Mouse (Mus musculus): Measurements from ENCODE around the gene Gm49354. TPM values are rescaled to one million over a fixed set of nuclear protein-coding genes. Genes with fewer than 3 reads are reported as not detected.
"Not testable (repeated sequence)": the region's sequence is repeated elsewhere in the genome, so short reads cannot be mapped to it uniquely, and the experiment has no call there.

Gm49354 gene
- total RNA-seq, 4 experiments from 2014 or later, result not detected

- no peak for DNase-seq (ENCODE audit: low spot score)
Measured at GRCm38 (mm10) chr13:59768531-59768930, 13.5 kb downstream of the Gm49354 start.

- DNase-seq (ENCODE audit: low spot score), result no peak
Measured at GRCm38 (mm10) chr13:59766786-59767515, 15.1 kb downstream of the Gm49354 start.

DNA sequence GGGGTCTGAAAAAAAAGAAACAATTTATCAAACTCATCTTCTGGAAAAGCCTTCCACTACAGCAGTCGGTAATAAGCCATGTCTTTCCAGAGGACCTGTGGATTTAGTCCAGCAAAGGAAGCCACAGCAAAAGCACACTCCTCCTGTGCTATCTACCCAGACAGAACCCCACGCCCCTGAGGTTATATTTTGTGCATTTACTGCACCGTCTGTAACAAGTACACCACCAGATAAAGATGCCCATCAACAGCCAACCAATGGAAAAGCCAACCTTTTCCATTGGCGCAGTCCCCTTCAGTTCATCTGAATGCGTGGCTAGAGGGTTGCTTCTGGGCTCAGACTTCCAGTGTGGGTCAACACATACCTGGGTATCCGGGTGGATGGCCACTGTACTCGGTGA lies 19.3 kb downstream of the Gm49354 start:
- DNase-seq (ENCODE audit: low spot score), result no peak

- DNase-seq (ENCODE audit: low spot score), result no peak
Measured at GRCm38 (mm10) chr13:59756906-59757305, 25.1 kb downstream of the Gm49354 start.

DNA sequence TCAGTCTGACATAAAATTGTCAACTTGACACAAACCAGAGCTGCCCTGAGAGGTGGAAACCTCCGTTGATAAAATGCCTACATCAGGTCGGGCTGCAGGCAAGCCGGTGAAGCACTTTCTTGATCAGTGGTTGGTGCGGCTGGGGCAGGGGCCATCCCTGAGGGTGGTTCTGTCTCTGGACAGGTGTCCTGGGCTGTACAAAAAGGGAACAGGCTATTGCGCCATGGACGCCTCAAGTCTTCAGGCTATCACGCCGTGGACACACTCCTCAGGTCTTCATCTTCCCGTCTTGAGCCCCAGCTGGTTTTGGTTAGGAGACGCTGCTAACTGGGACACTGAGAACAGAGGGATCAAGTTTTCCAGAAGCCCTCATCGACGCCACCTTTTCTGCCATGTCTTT lies 31.7 kb downstream of the Gm49354 start:
- DNase-seq (ENCODE audit: low spot score), result no peak

DNA sequence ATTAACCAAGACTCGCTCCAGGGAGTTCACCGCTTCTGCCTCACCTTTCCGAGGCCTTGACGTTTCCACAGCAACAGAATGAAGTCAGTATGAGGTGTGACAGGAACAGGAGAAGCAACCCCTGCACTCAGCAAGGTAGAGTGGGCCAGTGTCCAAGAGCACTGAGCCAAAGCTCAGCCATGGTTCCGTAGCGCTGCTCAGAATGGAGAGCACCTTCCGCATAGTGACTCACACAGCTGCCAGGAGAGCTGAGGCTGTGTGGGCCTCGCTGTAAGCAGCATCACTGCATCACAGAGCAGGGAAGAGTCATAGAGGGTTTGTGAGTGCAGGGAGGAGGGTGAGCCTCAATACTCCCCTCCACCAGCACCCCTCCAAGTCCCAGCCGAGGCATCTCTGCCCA lies 35.3 kb downstream of the Gm49354 start, which contains the start of gene 1700014D04Rik:
Gene 1700014D04Rik (minus strand): TSS at position 42 of the 400 bp plus-strand sequence.
- no peak for DNase-seq (ENCODE audit: low spot score)

DNA sequence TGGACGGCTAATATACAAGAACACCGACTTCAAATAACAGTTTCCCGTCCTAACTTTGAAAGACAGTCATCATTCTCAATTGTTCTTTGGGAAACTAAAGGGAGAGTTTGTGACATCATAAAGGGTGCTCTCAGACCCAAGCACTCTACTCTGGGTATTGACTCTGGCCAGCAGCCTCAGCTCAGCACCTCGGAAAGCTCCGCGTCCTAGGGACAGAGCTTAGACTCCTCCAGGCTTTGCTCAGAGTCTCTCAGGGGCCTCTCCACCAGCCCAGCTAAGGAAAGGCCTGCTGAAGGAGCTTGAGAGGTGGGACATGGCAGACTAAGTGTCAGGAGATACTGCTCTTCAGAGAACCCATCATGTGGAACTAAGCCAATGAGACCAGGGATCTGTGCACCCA lies 35.9 kb downstream of the Gm49354 start:
- DNase-seq (ENCODE audit: low spot score), result no peak

GRCm38 (mm10) chr13:59745462-59745861 lies 36.6 kb downstream of the Gm49354 start:
- DNase-seq (ENCODE audit: low spot score), result no peak

DNA sequence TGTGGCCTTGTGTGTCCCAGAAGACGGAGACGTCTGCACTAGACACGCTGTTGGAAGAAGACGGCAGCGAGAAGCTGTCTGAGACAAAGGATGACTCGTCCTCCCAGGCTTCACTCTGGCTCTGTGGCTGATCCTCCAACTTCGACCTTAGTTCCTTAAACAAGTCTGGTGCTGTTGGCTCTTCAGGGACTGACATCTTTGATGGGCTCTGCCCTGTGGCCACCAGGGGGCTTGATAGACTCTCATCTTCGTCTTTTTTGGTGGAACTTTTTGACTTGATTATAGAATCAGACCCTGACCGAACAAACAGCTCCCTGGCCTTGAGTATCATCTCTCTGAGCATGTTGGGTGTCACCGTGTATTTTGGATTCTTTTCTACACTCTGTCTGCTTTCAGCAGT lies 40.3 kb downstream of the Gm49354 start:
- peak; percentile 16 for DNase-seq (ENCODE audit: low spot score)

- DNase-seq (ENCODE audit: low spot score), result peak; percentile 57
Measured at GRCm38 (mm10) chr13:59741096-59741495, 40.9 kb downstream of the Gm49354 start.

GRCm38 (mm10) chr13:59739397-59739796 lies 42.6 kb downstream of the Gm49354 start:
- no peak for DNase-seq (ENCODE audit: low spot score)

DNA sequence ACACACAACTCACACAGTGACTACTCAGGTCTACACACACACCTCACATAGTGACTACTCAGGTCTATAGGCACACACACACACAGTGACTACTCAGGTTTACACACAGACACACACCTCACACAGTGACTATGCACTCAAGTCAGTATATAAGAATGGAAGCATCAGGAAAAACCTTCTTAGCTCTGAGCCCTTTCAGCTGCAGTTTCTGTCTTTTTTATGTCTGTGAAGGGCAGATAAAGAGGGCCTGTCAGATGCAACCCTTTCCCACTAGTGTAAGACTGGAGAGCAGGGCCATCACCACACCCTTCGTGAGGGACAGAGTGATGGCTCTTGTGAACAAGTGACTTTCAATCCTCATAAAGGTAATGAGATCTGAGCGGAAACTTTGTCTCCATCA lies 43.6 kb downstream of the Gm49354 start:
- DNase-seq (ENCODE audit: low spot score), result no peak

GRCm38 (mm10) chr13:59735190-59735589 lies 46.9 kb downstream of the Gm49354 start:
- DNase-seq (ENCODE audit: low spot score), result no peak

GRCm38 (mm10) chr13:59734347-59734746 lies 47.7 kb downstream of the Gm49354 start:
- DNase-seq (ENCODE audit: low spot score), result not testable (repeated sequence)

GRCm38 (mm10) chr13:59733936-59734335 lies 48.1 kb downstream of the Gm49354 start:
- DNase-seq (ENCODE audit: low spot score), result no peak

DNA sequence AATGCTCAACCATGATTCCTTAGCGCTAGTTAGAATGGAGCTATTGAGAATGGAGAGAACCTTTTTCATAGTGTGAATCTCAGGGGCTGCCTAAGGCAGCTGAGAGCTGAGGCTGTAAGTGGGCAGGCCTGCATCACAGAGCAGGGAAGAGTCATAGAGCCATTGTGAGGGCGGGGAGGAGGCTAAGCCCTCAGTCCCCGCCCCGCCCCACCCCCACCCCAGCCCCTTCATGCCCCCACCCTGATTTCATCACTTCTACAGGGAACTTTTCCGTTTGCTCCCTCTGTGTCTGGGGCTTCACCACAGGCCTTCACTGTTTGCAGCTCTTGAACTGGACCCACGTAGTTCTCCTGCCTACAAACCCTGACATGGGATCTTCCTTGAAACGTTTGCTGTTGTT lies 50.4 kb downstream of the Gm49354 start, which contains the start of gene Spata31d1d:
Gene Spata31d1d (minus strand): TSS at position 101 of the 400 bp plus-strand sequence.
- no peak for DNase-seq (ENCODE audit: low spot score)

DNA sequence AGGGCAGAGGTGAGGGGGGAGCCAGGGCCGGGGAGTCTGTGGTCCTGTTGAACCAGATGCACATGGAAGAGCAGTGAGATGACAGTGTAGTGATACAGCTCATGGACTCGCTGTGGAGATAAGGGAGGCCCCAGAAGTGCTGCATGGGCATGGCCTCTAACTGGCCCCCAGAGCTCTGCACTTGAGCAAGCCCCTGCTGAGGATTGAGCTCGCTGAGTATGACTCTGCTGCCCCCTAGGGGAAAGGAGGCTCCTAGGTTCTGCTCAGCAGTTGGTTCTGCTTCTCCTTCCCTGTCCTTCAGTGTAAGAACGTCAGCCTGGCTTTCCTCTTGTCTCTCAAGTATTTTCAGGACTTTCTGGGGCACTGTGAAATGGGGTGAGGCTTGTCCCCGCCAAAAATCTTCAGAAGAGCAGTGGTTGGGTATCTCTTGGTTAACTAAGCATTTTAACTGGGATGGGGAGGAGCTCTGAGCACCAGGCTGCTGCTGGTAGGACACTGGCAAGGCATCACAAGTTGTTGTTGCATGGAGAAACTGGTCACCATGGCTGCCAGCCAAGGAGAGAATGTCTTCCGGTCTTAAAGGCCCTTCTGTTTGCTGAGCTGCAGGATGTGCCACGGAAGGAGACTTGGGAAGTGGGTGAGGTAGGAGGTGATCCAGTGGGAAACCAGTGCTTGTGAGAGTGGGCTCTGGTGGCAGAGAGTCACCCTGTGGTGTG lies 53.5 kb downstream of the Gm49354 start:
- peak; percentile 79 for DNase-seq (ENCODE audit: low spot score)

DNA sequence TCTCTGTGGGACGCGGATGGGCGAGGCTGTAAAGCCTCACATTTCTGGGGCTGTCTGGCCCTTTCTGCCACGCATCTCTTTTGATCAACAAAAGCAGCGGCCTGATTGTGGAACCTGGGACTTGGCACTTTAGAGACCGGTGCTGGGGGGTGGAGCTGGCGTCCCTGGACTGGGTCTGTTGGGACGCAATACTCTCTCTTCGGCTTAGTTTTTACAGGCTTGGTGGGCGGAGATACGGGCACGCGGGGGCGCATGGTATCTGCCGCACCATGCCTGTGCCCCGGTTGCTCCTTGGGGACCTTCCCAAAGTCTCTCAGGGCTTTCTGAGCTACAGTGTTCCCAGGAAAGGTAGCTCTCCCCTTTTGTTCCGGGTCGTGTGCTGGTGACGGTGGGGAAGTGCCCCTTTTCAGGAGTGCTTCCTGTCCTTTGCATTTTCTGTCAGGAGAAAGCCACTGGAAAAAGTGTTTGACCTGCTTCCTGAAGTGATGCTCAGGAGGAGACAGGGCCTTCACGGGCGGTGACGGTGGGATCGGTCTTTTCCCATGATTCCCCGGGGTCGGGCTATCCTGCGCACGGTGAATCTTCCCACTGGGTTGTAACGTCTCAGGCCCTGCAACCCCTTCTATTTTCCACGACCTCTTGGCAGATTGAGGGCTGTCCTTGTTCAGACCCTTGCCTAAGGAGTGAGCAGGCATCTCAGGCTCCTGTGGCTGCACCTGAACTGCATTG lies 55.7 kb downstream of the Gm49354 start:
- DNase-seq (ENCODE audit: low spot score), result no peak

DNA sequence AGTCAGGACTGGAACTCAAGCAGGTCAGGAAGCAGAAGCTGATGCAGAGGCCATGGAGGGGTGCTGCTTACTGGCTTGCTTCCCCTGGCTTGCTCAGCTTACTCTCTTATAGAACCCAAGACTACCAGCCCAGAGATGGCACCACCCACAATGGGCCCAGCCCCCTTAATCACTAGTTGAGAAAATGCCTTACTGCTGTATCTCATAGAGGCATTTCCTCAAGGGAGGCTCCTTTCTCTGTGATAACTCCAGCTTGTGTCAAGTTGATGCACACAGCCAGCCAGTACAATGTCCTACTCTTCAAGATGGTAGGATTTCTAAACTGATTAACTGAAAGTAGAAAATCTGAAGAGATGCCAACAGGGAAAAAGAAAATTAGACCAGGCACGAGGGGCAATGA lies 60.0 kb downstream of the Gm49354 start:
- DNase-seq (ENCODE audit: low spot score), result not testable (repeated sequence)

- DNase-seq (ENCODE audit: low spot score), result no peak
Measured at GRCm38 (mm10) chr13:59719475-59719874, 62.6 kb downstream of the Gm49354 start.

- DNase-seq (ENCODE audit: low spot score), result peak; percentile 25
Measured at GRCm38 (mm10) chr13:59718857-59719440, 63.1 kb downstream of the Gm49354 start.

- no peak for DNase-seq (ENCODE audit: low spot score)
Measured at GRCm38 (mm10) chr13:59713710-59714109, 68.3 kb downstream of the Gm49354 start.
